Mouse (Mus musculus) monocyte, adult 5-6 weeks (primary cell): ENCODE data around the gene Nfix. TPM values are rescaled to one million over a fixed set of nuclear protein-coding genes. Genes with fewer than 3 reads are reported as not detected.

Experiments used
- ATAC-seq: fragments of 153-309, 156-312 bp; replicated peaks from 2 replicates; pipeline ENCODE4 v1.8.0; 2017; ENCODE audit warnings: mild to moderate bottlenecking; ENCODE audit not compliant: low TSS enrichment, insufficient number of reproducible peaks, severe bottlenecking, poor library complexity, low FRiP score
- total RNA-seq: library from RNA; stranded (forward); fragments of 200-1000, 200-491, 200-594 nt; gene quantifications from 3 replicates; pipeline ENCODE4 v1.2.3, GENCODE M21; 2017

The Nfix gene
- total RNA-seq, 1 experiment from 2014 or later = 16.7 TPM

GRCm38 (mm10) chr8:84711933-84712758 lies 88.0 kb downstream of the Nfix start:
- no peak for ATAC-seq

DNA sequence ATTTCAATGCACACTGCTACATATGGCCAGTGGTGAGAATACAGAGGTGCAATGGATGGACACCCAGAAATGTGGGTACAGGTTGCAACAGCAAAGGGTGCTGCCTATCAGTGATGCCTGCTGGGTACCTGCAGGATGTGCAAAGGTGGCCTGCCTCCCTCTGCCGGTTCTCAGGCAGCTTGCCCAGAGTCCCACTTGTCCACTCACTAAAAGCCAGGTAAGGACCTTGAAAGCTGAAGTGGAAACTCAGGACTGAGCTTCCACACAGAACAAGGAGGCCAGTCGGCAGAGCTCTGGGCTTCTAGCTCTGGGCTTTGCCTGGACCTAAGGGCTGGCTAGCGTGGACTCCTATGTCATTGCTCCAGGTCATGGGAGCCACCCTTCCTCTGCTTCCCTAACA lies 88.8 kb downstream of the Nfix start:
- ATAC-seq = no peak

DNA sequence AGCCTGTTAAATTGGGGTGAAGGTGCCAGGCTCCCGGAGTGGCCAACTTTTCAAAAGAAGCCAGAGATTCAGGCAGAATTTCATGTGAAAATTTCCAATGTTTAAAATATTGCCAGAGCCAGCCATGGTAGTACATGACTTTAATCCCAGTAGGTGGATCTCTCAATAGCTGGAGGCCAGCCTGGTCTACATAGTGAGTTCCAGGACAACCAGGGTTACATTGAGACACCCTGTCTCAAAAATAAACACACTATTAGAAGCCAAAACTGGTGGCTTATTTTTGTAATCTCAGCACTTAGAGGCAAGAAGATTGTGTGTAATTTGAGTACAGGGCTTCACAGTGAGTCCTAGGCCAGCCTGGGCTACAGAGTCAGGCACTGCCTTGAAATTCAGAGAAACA lies 90.2 kb downstream of the Nfix start:
- no peak for ATAC-seq

DNA sequence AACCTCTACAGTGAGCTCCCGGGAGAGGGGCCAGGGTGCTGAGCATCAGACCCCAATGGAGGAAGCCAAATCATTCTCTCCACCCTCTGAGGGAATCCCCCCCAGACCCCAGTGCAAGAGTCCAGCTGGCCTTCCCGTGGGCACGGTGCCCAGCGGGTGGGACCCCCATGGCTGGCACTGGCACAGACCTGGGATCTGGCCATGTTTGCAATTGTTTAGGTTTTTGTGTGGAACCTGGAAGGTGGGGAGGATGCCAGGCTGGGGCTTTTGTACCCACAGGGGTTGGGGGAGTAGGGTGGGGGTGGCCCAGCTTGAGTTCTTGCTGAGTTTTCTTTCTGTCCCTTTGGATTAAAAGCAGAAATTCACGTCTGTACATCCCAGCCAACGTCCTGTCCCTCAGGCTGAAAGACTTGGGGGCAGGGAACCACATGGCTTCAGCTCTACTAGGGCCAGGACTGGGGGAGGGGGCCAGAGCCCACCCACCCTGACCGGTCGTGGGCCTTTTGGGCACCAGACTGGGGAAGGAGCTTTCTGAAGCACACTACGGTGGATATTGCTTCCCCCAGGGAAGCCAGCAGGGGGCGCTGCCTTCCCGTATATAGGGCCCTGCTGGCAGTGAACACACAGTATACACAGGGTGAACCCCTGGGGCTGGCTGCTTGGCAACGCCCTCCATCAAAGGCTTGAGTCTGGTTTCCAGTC lies 91.2 kb downstream of the Nfix start:
- ATAC-seq = peak; percentile 54

- no peak for ATAC-seq
Observed at GRCm38 (mm10) chr8:84708071-84708541, 92.0 kb downstream of the Nfix start.

- ATAC-seq = peak; percentile 10
Observed at GRCm38 (mm10) chr8:84707267-84707883, 92.8 kb downstream of the Nfix start.

DNA sequence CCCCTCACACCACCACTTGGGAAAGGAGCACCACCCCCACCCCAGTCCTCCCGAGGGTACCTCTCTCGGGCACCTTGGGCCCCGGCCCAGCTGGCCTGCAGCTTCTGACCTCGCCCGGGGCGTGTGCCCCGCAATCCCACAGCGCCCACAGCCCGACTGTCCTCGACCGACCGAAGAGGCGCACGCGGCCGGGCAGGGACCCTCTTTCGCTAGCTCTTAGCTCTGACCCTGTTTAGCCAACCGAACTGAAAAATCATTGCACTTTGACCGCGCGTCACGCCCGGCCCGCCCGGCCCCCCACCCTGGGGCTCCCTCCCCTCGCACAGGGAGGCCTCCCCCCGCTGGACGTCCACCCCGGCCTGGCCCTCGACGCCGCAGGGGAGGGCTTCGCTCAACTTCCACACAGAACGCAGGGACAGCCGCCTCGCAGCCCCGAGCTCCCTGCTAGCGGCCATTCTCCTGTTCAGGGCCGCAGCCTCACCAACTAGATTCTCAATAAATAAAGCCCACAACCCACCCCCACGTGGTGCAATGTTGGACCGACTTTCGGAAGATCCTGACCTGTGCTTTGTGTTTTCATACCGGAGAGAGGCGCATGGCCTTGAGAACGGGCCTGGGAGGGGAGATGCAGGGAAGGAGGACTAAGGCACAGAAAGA lies 93.4 kb downstream of the Nfix start:
- 0 out of 2 replicates have a peak, but pooled peaks have one; percentile 2 for ATAC-seq

GRCm38 (mm10) chr8:84705960-84706359 lies 94.2 kb downstream of the Nfix start:
- ATAC-seq = no peak

DNA sequence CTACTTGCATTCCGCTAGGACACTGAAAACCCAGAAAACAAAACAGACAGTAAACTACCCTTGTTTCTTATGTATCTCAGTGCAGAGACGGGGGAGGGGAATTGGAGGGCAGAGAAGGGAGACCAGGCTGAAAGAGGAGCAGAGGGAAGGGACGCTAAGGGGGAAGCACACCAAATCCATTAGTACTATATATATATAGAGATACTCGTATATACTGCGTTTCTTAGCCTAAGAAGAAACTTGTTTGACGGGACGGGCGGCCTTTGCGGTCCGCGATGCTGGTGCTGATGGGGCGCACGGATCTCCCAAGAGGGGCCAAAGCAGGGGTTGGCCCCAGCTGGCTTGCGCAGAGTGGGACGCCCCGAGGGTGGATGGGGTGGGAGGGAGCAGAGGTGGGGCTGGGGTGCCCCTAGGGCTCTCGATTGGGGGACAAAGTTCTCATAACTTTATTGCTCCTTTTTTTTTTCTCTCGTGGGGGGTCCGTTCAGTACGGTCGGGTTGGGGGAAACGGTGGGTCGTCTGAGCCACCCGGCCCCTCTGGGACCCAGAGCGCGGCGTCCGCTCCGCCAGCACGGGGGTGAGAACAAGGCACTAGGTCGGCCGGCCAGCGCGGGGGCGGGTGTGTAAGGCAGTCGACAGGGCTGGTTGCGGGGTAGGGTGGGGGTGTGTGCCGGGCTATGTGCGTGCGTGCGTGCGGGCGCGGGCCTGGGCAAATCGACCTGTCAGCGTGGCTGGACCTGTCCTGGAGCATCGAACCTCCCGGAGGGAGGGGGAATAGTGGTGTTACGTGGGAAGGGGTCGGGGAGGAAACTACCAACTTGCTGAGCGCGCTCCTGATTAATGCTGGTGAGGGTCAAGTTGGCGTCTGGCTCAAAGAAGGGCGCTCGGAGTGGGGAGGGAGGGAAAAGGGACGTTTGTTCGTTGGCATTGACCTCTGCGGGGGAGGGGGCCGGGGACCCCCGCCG lies 95.0 kb downstream of the Nfix start:
- ATAC-seq = no peak

DNA sequence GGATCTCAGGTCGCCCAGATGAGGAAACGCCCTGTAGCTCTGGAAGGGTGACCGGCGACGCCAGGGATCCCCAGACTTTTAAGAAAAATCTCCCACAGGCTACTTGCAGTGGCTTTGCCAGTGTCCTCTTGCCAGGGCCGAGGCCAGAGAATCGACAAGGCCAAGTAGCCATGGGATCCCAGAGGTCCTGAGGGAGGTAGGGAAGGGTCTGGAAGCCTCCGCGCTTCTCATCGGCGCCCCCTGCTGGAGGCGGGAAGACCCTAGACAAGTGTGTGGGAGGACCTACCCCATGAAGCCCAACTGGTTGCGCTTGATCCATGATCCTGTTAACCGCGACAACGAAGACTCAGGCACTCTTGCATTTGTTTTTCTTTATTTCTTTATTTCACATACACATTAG lies 95.8 kb downstream of the Nfix start:
- no peak for ATAC-seq

- ATAC-seq = 0 out of 2 replicates have a peak, but pooled peaks have one; percentile 1
Observed at GRCm38 (mm10) chr8:84703466-84704249, 96.5 kb downstream of the Nfix start.

DNA sequence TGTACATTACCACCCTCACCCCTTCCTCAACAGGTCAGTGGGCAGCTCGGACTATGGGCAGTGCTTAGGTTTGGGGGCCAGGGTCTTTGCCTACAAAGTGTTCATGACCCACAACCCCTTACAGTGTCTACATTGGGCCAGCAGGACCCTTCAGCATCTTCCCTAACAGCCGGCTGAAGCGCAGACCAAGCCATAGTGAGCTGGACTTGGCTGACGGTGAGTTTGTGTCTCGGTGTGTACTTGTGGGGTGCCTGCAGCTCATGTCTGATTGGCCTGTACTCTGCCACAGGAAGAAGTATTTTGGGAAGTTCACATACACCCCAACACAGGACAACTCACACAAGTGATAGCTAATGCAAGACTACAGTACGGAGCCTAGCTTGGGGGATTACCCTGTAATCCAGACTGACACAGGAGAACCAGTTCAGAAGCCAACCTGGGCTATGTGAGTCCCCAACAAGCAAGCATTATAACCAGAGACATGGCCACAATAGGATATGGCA lies 97.1 kb downstream of the Nfix start:
- no peak for ATAC-seq

GRCm38 (mm10) chr8:84702561-84702960 lies 97.6 kb downstream of the Nfix start:
- ATAC-seq = no peak

GRCm38 (mm10) chr8:84700941-84701911 lies 98.9 kb downstream of the Nfix start, which contains the start of gene Lyl1:
Gene Lyl1 (plus strand): TSS chr8:84701457.
- peak; percentile 48 for ATAC-seq

- no peak for ATAC-seq
Observed at GRCm38 (mm10) chr8:84700526-84700925, 99.6 kb downstream of the Nfix start.

DNA sequence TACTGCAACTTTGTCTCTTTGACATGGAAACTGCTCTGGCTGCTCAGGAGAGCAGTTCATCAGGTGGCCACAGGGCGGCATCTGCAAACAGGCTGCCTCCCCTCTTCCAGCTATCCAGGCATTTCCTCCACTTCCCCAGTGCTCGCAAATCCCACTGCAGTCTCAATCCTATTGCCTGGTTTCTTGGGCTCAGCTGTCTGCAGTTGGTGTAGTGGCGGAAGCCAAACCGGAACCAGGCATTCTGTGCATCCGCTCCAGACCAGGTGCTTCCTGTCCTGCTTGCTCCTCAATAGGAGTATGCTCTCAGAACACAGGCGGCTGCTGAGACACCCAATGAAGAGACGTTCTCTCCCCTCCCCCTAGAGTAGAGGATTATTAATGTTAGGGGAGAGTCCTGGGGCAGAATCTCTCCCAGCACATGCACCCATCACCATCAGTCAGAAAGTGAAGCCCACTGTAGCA lies 100.3 kb downstream of the Nfix start:
- no peak for ATAC-seq
